Mouse (Mus musculus) neural tube, embryonic 14.5 days (tissue): ENCODE results near the gene Iqcd. TPM values are rescaled to one million over a fixed set of nuclear protein-coding genes. Genes with fewer than 3 reads are reported as not detected.
A peak's percentile ranks its signal among the peaks of the same experiment; 100 is the strongest.

Source experiments
- ATAC-seq: fragments of 200-750 bp; cut with Nextera tagmentation; 2 replicates; pipeline ENCODE4 v1.8.0; 2017; ENCODE audit warnings: low read depth, mild to moderate bottlenecking, moderate TSS enrichment, moderate library complexity
- H3K27ac ChIP-seq: fragments of 300-500 bp; sonication (generic); 2 replicates; pipeline ENCODE4 v1.5.1; 2014; ENCODE audit warnings: low read depth, mild to moderate bottlenecking, control low read depth, low read length, moderate library complexity, mixed read lengths
- H3K27me3 ChIP-seq: fragments of 300-500 bp; sonication (generic); 2 replicates; pipeline ENCODE4 v1.6.1; 2014; ENCODE audit warnings: low read length; ENCODE audit not compliant: control insufficient read depth, insufficient read depth
- H3K36me3 ChIP-seq: fragments of 300-500 bp; sonication (generic); 2 replicates; pipeline ENCODE4 v1.6.1; 2014; ENCODE audit warnings: low read length, mixed read lengths; ENCODE audit not compliant: control insufficient read depth, insufficient read depth
- H3K4me1 ChIP-seq: fragments of 300-500 bp; sonication (generic); 2 replicates; pipeline ENCODE4 v1.6.1; 2014; ENCODE audit warnings: low read length; ENCODE audit not compliant: control insufficient read depth, insufficient read depth
- H3K4me2 ChIP-seq: fragments of 300-500 bp; sonication (generic); 2 replicates; pipeline ENCODE4 v1.6.1; 2014; ENCODE audit warnings: mild to moderate bottlenecking, low read depth, low read length, control low read depth
- H3K4me3 ChIP-seq: fragments of 300-500 bp; sonication (generic); 2 replicates; pipeline ENCODE4 v1.5.1; 2014; ENCODE audit warnings: low read depth, low read length, control low read depth, mixed read lengths
- H3K9ac ChIP-seq: fragments of 300-500 bp; sonication (generic); replicated peaks from 2 replicates; pipeline ENCODE4 v1.6.1; 2014; ENCODE audit warnings: low read depth, mild to moderate bottlenecking, control low read depth, low read length, mixed read lengths
- H3K9me3 ChIP-seq: fragments of 300-500 bp; sonication (generic); 2 replicates; pipeline ENCODE4 v1.6.1; 2016; ENCODE audit warnings: low read length; ENCODE audit not compliant: control insufficient read depth
- WGBS: fragments of 180-500 bp; shearing (Covaris S2); extraction: QIAGEN DNeasy Blood & Tissue Kit; methylation state at CpG from one replicate; pipeline ENCODE4 v1.1.7; 2014; 5-methylcytosine and 5-hydroxymethylcytosine counted together
- polyA plus RNA-seq: library from polyadenylated mRNA; unstranded; fragments of >200 nt; fragmentation: Nextera tagmentation; extraction: Ambion mirVana; gene quantifications from 2 replicates; pipeline ENCODE4 v1.2.1, GENCODE M21; 2014

Gene Iqcd
- polyA plus RNA-seq, 1 experiment from 2014 or later = 1.3 TPM

DNA sequence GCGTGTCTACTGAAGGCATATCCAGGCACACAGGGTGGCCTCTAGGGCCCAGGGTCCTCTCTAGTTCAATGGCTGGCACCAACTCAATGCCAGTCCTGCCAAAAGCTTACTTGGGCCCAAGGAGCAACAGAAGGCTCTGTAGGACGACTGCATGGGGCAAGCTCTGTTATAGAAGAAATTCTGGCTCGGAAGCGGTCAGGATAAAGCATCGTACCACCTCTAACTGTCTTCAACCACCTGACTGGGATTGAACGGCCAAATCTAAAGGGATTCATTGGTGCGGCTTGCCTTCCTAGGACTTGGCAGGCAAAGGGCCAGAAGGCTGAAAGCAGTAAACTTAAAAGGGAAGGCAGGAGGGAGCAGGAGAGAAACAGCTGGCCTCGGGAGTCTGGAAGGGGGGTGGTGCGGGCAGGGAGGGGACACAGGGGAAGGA, 20.5 kb upstream of the Iqcd start:
- peaks cover 72% of the 10 kb centered on the region for H3K4me1 ChIP-seq
- peak overlapping the region; percentile 26; the same call in 1 of the 2 replicates for H3K4me2 ChIP-seq
- no peak overlapping the region for H3K4me3 ChIP-seq
- peak overlapping the region; percentile 41 for H3K9ac ChIP-seq
- no peaks in the 10 kb centered on the region for H3K9me3 ChIP-seq
- no peaks in the 10 kb centered on the region for H3K27me3 ChIP-seq
- H3K36me3 ChIP-seq = no peaks in the 10 kb centered on the region
- peak overlapping the region; percentile 93 for H3K27ac ChIP-seq
- ATAC-seq = no peak
- WGBS = 31% methylated on average over 9 of the region's 9 CpGs

DNA sequence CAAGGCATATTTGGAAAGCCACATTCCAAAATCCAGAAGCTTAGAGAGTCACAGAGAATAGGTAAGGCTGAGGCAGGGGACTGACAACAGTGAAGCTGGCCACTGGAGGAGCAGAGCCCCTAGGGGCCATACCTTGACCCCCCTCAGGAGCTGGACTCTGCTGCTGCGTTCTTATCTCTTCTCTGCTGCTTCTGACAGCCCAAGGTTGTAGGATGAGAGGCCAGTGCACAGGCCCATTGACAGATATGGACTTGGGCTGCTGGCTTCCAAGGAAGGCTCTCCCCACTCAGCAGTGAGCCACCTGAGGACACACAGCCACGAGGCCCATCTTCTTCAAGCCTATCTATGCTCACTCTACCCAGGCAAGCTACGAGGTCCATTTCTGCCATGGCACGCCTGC, 19.9 kb upstream of the Iqcd start:
- no peak for ATAC-seq
- Histone ChIP-seq H3K4me1 (peaks cover 69% of the 10 kb centered on the region), H3K36me3 (no peaks in the 10 kb centered on the region), H3K9ac (no peak overlapping the region; the same call in 1 of the 2 replicates), H3K27ac (peak overlapping the region; percentile 93), H3K4me2 (peak overlapping the region; percentile 26; the same call in 1 of the 2 replicates), H3K27me3 (no peaks in the 10 kb centered on the region), H3K9me3 (no peaks in the 10 kb centered on the region), H3K4me3 (no peak overlapping the region)
- 85% methylated on average over 4 of the region's 4 CpGs for WGBS

DNA sequence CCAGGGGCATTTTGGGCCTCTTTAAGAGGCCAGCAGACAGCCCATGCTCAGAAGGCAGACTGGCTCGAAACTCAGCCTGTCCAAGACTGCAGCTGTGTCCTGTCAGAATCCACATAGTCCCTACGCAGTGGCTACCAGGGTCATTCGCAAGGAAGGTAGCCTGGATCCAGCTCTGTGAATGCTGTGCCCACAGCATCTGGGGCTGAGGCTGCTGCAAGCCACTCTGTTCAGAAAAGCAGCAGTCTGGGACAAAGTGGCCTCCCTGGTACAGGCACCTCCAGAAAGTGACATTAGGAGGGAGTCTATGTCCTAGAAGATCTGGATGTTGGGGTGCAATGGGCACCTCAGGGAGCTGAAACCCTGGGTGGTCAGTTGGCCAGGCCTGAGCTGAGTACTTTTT, 19.0 kb upstream of the Iqcd start:
- H3K4me3 ChIP-seq = no peak overlapping the region
- no peaks in the 10 kb centered on the region for H3K36me3 ChIP-seq
- H3K9ac ChIP-seq = no peak overlapping the region
- H3K9me3 ChIP-seq = no peaks in the 10 kb centered on the region
- ATAC-seq = no peak
- WGBS = 95% methylated on average over 3 of the region's 3 CpGs
- peaks cover 69% of the 10 kb centered on the region for H3K4me1 ChIP-seq
- H3K27ac ChIP-seq = peak overlapping the region; percentile 52; the same call in 1 of the 2 replicates
- no peaks in the 10 kb centered on the region for H3K27me3 ChIP-seq
- H3K4me2 ChIP-seq = no peak overlapping the region

GRCm38 (mm10) chr5:120570289-120570897, 18.4 kb upstream of the Iqcd start:
- peaks cover 63% of the 10 kb centered on the region for H3K4me1 ChIP-seq
- H3K4me2 ChIP-seq = no peak overlapping the region
- H3K27ac ChIP-seq = peak overlapping the region; percentile 13; the same call in 1 of the 2 replicates
- no peak overlapping the region for H3K9ac ChIP-seq
- no peak for ATAC-seq
- H3K4me3 ChIP-seq = no peak overlapping the region
- no peaks in the 10 kb centered on the region for H3K27me3 ChIP-seq
- 83% methylated on average over 11 of the region's 11 CpGs for WGBS
- H3K36me3 ChIP-seq = no peaks in the 10 kb centered on the region
- H3K9me3 ChIP-seq = no peaks in the 10 kb centered on the region

DNA sequence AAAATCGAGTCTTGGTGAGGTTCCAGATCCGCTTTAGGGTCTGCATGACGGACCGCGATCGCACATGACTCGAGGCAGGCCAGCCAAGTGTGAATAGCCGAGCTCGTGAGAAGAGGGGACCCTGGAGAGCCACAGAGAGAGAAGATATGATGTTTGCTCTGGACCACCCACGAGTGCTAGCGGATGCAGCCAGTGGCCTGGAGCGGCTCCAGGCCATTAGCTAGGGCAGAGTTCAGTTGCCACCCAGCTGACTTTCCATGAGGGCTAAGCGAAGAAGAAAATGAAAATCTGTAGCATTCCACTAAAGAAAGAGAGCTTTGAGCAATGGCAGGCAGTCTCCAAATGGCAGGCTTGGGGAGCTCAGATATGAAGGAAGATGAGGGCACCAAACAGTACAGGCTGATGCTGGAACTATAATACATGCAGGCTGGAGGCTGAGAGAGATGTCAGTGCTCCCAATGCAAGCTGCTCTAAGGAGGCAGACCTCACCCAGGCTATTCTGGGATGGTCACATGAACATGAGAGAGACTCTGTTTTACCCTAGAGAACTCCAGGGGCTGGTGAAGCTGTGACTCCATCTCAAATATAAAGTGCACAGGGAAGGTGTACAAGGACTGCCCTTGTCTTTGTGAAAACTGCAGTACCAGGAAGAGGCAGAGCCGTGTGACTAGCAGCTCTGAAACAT, 17.6 kb upstream of the Iqcd start:
- H3K9me3 ChIP-seq = no peaks in the 10 kb centered on the region
- 28% methylated on average over 14 of the region's 14 CpGs for WGBS
- H3K27ac ChIP-seq = peak overlapping the region; percentile 13; the same call in 1 of the 2 replicates
- no peak for ATAC-seq
- H3K27me3 ChIP-seq = no peaks in the 10 kb centered on the region
- H3K4me2 ChIP-seq = no peak overlapping the region
- no peak overlapping the region for H3K4me3 ChIP-seq
- no peak overlapping the region for H3K9ac ChIP-seq
- no peaks in the 10 kb centered on the region for H3K36me3 ChIP-seq
- H3K4me1 ChIP-seq = peaks cover 55% of the 10 kb centered on the region

DNA sequence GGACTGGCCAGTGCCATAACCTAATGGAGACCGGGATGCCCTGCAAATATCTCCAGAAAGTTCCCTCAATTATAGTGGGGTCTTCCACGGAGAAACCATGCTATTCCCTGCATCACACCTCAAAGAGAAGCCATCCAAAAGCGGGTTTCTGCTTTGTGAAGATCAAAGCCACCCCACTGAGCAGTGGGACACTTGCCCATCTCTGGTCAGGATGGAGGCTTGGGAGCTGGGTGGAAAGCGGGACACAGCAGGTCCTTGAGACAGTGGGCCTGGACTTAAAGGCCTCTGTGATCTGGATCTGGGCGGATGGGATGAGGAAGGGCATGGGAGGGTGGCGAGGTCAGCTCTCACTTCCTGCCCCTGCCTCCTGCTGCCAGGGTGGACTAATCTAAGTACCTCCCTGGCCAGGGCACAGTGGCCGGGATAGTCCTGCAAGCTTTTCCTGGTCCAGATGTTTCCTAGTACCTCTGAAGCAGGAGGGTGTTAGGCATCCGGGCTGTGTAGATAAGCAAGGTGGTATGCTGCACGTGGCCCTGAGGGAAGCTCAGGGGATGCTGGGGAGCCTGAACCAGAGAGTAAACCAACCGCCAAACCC, 14.2 kb upstream of the Iqcd start:
- Histone ChIP-seq H3K27ac (no peak overlapping the region), H3K27me3 (no peaks in the 10 kb centered on the region), H3K36me3 (no peaks in the 10 kb centered on the region), H3K4me3 (no peak overlapping the region), H3K4me1 (peaks cover 40% of the 10 kb centered on the region), H3K4me2 (no peak overlapping the region), H3K9ac (no peak overlapping the region), H3K9me3 (no peaks in the 10 kb centered on the region)
- WGBS = 71% methylated on average over 10 of the region's 10 CpGs
- ATAC-seq = no peak

GRCm38 (mm10) chr5:120576781-120577301, 12.0 kb upstream of the Iqcd start:
- no peak for ATAC-seq
- H3K27ac ChIP-seq = no peak overlapping the region
- no peaks in the 10 kb centered on the region for H3K36me3 ChIP-seq
- no peak overlapping the region for H3K4me3 ChIP-seq
- H3K9me3 ChIP-seq = no peaks in the 10 kb centered on the region
- H3K9ac ChIP-seq = no peak overlapping the region
- H3K4me1 ChIP-seq = peaks cover 27% of the 10 kb centered on the region
- H3K27me3 ChIP-seq = no peaks in the 10 kb centered on the region
- no peak overlapping the region for H3K4me2 ChIP-seq
- 80% methylated on average over 11 of the region's 11 CpGs for WGBS

DNA sequence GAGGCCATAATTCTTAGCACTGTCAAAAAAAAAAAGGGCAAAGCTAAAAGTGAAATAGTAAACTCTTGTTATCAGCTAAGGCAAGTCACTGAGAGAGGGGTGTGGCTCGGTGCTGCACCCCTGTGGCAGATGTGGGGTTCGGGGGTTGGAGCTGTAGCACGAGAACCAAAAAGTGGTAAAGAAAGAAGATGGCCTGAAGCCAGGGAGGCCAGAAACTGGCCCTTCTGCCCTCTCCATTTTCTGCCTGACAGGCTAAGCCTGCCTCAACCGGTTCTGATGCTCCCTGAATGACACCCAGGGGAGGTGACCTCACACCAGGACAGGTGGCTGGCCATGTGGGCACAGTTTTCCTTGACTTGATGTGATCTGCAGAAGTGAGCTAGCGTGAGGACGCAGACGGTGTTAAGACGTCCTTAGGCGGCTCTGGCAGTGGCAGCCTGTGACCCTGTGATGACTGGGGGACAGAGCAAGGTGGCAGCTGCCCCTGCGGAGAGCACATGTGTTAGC, 10.8 kb upstream of the Iqcd start:
- H3K27me3 ChIP-seq = no peaks in the 10 kb centered on the region
- no peak overlapping the region for H3K9ac ChIP-seq
- H3K4me3 ChIP-seq = no peak overlapping the region
- 48% methylated on average over 10 of the region's 10 CpGs for WGBS
- no peaks in the 10 kb centered on the region for H3K36me3 ChIP-seq
- H3K4me2 ChIP-seq = no peak overlapping the region
- ATAC-seq = no peak
- H3K9me3 ChIP-seq = no peaks in the 10 kb centered on the region
- peaks cover 27% of the 10 kb centered on the region for H3K4me1 ChIP-seq
- peak overlapping the region; percentile 11; the same call in 1 of the 2 replicates for H3K27ac ChIP-seq
